Mouse (Mus musculus) kidney, embryonic 15.5 days (tissue): ENCODE results near the gene Grwd1. TPM values are rescaled to one million over a fixed set of nuclear protein-coding genes. Genes with fewer than 3 reads are reported as not detected.

ENCODE experiments used
- ATAC-seq: fragments of 200-750 bp; cut with Nextera tagmentation; replicated peaks from 2 replicates; pipeline ENCODE4 v1.8.0; 2017; ENCODE audit warnings: moderate TSS enrichment; ENCODE audit not compliant: low FRiP score
- H3K27ac ChIP-seq: fragments of 300-500 bp; sonication (generic); 2 replicates; pipeline ENCODE4 v1.5.1; 2015; ENCODE audit warnings: mild to moderate bottlenecking, inconsistent platforms
- H3K27me3 ChIP-seq: fragments of 300-500 bp; sonication (generic); 2 replicates; pipeline ENCODE4 v1.6.1; 2015; ENCODE audit warnings: inconsistent platforms
- H3K36me3 ChIP-seq: fragments of 300-500 bp; sonication (generic); 2 replicates; pipeline ENCODE4 v1.6.1; 2015; ENCODE audit warnings: inconsistent platforms
- H3K4me1 ChIP-seq: fragments of 300-500 bp; sonication (generic); 2 replicates; pipeline ENCODE4 v1.6.1; 2015; ENCODE audit warnings: inconsistent platforms
- H3K4me2 ChIP-seq: fragments of 300-500 bp; sonication (generic); 2 replicates; pipeline ENCODE4 v1.6.1; 2015; ENCODE audit warnings: moderate library complexity, mild to moderate bottlenecking, inconsistent platforms
- H3K4me3 ChIP-seq: fragments of 300-500 bp; sonication (generic); replicated peaks from 2 replicates; pipeline ENCODE4 v1.5.1; 2015; ENCODE audit warnings: mild to moderate bottlenecking, inconsistent platforms
- H3K9ac ChIP-seq: fragments of 300-500 bp; sonication (generic); 2 replicates; pipeline ENCODE4 v1.6.1; 2015; ENCODE audit warnings: mild to moderate bottlenecking, inconsistent platforms
- H3K9me3 ChIP-seq: fragments of 300-500 bp; sonication (generic); replicated peaks from 2 replicates; pipeline ENCODE4 v1.6.1; 2016; ENCODE audit warnings: inconsistent platforms
- WGBS: fragments of 180-500 bp; shearing (Covaris S2); methylation state at CpG from one replicate; pipeline ENCODE4 v1.1.7; 2015; ENCODE audit warnings: mixed read lengths; 5-methylcytosine and 5-hydroxymethylcytosine counted together
- polyA plus RNA-seq: library from polyadenylated mRNA; unstranded; fragments of >200 nt; fragmentation: Nextera tagmentation; extraction: Ambion mirVana; gene quantifications from 2 replicates; pipeline ENCODE4 v1.2.1, GENCODE M21; 2015

Grwd1 gene
- polyA plus RNA-seq, 1 experiment from 2014 or later, result 82.5 TPM

DNA sequence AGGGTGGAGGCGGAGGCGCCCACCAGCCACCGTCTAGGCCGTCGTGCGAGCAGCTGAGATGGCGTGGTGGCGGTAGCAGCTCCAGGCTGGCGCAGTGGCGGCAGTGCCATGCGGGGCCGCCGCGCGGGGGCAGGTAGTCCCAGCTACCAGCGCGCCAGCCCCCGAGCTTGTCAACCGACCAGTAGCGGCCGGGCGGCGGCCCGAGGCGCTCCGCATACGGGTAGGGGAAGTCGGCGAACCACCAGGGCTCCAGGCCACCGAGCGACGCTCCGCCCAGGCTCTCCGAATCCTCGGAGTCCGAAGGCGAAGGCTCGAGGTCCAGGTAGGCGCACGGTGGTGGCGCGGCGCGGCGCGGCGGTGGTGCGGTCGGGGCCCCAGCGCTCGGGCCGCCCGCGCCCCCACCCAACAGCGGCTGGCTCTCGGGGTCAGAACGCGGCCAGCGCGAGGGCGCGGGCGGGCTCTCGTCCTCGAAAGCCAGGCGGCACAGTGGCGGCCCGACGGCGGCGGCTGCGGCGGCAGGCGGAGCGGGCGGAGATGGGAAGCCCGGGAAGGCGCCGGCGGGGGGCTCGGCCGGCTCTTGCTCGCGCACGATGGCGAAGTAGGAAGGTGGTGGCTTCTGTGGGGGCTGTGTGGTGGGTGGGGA is 2.5 kb upstream of the Grwd1 start:
- ATAC-seq, result no peak; the same call in 1 of the 2 replicates
- Histone ChIP-seq H3K27me3 (peaks cover 53% of the 10 kb centered on the region), H3K4me3 (peak overlapping the region; percentile 42), H3K36me3 (peaks cover 14% of the 10 kb centered on the region), H3K9me3 (no peaks in the 10 kb centered on the region), H3K27ac (no peak overlapping the region), H3K9ac (peak overlapping the region; percentile 31; the same call in 1 of the 2 replicates), H3K4me1 (peaks cover 42% of the 10 kb centered on the region), H3K4me2 (peak overlapping the region; percentile 68)
- WGBS, result 2% methylated on average over 61 of the region's 86 CpGs

DNA sequence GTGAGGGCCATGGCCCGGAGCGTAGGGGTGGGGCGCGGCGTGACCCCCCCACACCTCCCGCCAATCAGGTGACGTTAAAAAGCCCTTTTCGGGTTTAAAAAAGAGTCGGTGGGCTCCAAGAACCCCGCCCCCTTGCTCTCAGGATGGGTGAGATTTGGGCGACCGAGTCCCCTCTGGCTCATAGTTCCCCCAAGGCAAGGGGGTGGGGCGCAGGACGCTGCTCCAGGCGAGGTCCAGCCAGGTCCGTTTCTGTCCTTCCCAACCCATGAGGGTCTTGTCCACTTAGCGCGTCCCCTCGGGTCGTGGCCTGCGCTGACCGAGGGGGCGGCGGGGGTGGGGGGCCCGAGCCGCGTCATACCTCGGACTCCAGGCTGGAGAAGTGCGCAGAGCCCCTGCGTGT is 1.7 kb upstream of the Grwd1 start:
- Histone ChIP-seq H3K9ac (no peak overlapping the region), H3K27me3 (peaks cover 53% of the 10 kb centered on the region), H3K9me3 (no peaks in the 10 kb centered on the region), H3K4me3 (peak overlapping the region; percentile 42), H3K36me3 (peaks cover 22% of the 10 kb centered on the region), H3K4me2 (peak overlapping the region; percentile 68), H3K4me1 (peaks cover 42% of the 10 kb centered on the region), H3K27ac (no peak overlapping the region)
- 11% methylated on average over 30 of the region's 30 CpGs for WGBS
- ATAC-seq, result no peak; the same call in 1 of the 2 replicates

DNA sequence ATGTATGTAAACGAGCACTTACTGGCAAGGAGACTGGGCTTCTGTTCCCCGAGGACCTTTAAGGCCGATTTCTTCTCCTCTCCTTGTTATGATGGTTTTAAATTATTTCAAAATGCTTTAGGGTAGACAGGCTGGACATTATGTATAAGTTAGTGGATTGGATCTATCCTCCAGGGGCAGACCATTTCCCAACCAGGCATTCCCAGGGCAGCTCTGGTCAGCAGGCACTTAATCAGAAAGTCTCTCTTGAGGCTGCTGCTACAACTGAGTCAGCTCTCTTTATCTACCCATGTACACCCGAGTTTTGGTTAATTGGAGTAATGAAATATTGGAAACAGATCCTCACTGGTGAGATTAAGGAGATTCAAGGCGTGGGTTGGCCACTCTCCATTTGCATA is 383 bp upstream of the Grwd1 start:
- Histone ChIP-seq H3K4me1 (peaks cover 42% of the 10 kb centered on the region), H3K27me3 (peaks cover 48% of the 10 kb centered on the region), H3K9me3 (no peaks in the 10 kb centered on the region), H3K4me2 (peak overlapping the region; percentile 83), H3K9ac (peak overlapping the region; percentile 78; the same call in 1 of the 2 replicates), H3K36me3 (peaks cover 35% of the 10 kb centered on the region), H3K27ac (peak overlapping the region; percentile 82; the same call in 1 of the 2 replicates), H3K4me3 (peak overlapping the region; percentile 95)
- 19% methylated on average over 5 of the region's 5 CpGs for WGBS
- ATAC-seq, result peak; percentile 14; the same call in 1 of the 2 replicates

DNA sequence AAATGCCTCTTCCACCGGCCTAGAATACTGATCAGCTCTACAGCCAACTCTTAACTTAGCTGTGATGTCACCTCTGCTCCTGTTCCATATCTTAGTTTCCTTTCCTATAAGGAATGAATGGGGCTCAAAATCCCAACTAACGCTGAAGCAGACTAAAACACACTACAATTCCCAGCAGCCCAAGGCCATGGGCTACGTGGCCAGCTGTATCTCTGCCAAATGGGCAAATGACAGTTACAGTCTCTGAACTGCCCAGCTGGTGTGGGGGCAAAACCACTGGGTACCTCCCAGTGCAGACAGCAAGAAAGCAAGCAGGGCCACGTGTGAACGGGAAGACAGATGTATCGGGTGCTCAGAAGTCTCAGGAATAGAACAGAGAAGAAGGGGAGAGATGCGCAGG is 4.1 kb downstream of the Grwd1 start:
- no peak for ATAC-seq
- peaks cover 17% of the 10 kb centered on the region for H3K4me1 ChIP-seq
- no peak overlapping the region for H3K9ac ChIP-seq
- peaks cover 6% of the 10 kb centered on the region for H3K27me3 ChIP-seq
- WGBS, result 92% methylated on average over 7 of the region's 7 CpGs
- no peak overlapping the region for H3K4me2 ChIP-seq
- no peak overlapping the region for H3K27ac ChIP-seq
- peaks cover 69% of the 10 kb centered on the region for H3K36me3 ChIP-seq
- H3K4me3 ChIP-seq, result no peak overlapping the region
- H3K9me3 ChIP-seq, result no peaks in the 10 kb centered on the region

DNA sequence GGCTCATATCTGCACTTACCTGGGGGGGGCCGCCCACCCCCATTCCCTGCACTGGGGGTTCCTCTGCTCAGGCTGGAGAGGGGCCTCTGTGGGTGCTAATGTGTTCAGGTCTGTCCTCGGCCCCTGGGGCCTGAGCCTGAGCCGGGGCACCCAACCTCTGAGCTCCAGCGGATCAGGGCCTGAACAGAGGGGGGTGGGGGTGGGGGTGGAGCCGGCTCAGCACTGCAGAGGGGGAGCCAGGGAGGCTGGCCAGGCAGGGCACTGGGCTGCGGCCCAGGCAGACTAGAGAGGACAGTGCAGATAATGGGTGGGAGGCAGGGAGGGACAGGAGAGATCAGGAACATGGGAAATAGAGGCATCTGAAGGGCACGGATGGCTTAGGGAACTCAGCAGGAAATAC is 6.1 kb downstream of the Grwd1 start, which contains the start of gene Kcnj14:
TSS of gene Kcnj14 (minus strand) at position 185 of the 400 bp plus-strand sequence.
- 0 out of 2 replicates have a peak, but pooled peaks have one; percentile 43 for ATAC-seq
- no peak within 1 kb of the TSS for H3K4me3 ChIP-seq
- H3K9ac ChIP-seq, result no peak within 1 kb of the TSS
- H3K36me3 ChIP-seq, result peaks cover 68% of the 10 kb centered on the region
- no peaks in the 10 kb centered on the region for H3K9me3 ChIP-seq
- H3K4me1 ChIP-seq, result peaks cover 8% of the 10 kb centered on the region
- H3K27me3 ChIP-seq, result peaks cover 2% of the 10 kb centered on the region; the same call in 1 of the 2 replicates
- no peak within 1 kb of the TSS for H3K4me2 ChIP-seq
- H3K27ac ChIP-seq, result no peak within 1 kb of the TSS
- WGBS, result 73% methylated on average over 7 of the region's 7 CpGs

DNA sequence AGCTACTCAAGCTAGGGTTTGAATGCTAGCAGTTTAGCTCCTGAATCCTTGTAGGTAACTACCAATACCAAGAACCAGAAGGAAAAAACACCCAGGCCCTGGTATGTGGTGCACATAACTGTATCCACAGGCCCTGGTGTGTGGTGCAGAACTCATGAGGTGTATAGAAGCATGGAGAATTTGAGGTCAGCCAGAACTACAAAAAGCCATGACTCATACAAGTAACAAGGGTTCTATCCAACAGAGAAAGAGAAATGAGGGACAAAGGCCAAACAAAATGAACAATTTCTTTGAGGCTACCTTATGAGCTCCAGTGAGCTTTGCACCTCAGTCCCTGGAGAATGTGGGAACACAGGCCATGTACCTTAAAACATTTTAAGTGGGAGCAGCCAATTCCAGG is 9.8 kb downstream of the Grwd1 start:
- Histone ChIP-seq H3K4me1 (peaks cover 5% of the 10 kb centered on the region; the same call in 1 of the 2 replicates), H3K9ac (no peak overlapping the region), H3K9me3 (no peaks in the 10 kb centered on the region), H3K27ac (no peak overlapping the region), H3K27me3 (peaks cover 2% of the 10 kb centered on the region; the same call in 1 of the 2 replicates), H3K36me3 (peaks cover 31% of the 10 kb centered on the region), H3K4me3 (no peak overlapping the region), H3K4me2 (no peak overlapping the region)
- ATAC-seq, result no peak

DNA sequence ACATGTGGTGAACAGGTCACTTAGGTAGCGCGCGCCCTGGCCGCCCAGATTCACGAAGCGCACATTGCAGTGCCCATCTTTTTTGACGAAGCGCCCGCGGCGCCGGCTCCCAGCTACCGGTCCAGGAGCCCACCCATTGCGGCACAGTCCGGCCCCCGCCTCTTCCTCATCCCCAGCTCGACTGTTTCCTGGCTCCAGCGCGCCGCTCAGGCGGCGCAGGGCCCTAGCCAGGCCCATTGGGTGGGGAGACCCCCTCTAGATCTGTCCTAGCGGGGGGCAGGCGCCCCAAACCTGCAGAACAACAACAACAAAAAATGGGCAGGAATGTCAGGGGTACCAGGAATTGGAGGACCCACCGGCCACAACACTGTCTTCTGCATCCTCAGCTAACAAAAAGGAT is 10.9 kb downstream of the Grwd1 start:
- no peaks in the 10 kb centered on the region for H3K9me3 ChIP-seq
- 9% methylated on average over 25 of the region's 25 CpGs for WGBS
- H3K9ac ChIP-seq, result no peak overlapping the region
- H3K4me1 ChIP-seq, result peaks cover 12% of the 10 kb centered on the region
- H3K36me3 ChIP-seq, result peaks cover 21% of the 10 kb centered on the region
- no peak overlapping the region for H3K27ac ChIP-seq
- ATAC-seq, result no peak; the same call in 1 of the 2 replicates
- peak overlapping the region; percentile 55 for H3K4me2 ChIP-seq
- peak overlapping the region; percentile 29 for H3K4me3 ChIP-seq
- H3K27me3 ChIP-seq, result peaks cover 2% of the 10 kb centered on the region; the same call in 1 of the 2 replicates

DNA sequence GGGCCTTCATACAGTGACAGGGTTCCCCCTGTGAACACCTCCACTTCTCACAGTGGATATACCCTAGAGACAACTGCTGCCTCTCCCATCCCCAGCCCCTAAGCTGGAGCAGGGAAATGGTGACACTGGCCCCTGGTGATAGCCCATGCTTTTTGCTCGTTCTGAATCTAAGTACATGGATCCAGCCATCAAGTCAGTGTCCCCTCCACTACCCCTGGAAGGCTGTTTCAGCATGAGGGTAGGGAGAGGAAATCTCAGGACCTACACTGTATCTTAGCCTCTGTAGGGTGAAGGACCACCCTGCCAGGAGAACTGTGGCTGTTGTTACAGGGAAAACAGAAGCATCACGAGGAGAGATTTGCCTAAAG is 14.8 kb downstream of the Grwd1 start:
- 52% methylated on average over 2 of the region's 2 CpGs for WGBS

DNA sequence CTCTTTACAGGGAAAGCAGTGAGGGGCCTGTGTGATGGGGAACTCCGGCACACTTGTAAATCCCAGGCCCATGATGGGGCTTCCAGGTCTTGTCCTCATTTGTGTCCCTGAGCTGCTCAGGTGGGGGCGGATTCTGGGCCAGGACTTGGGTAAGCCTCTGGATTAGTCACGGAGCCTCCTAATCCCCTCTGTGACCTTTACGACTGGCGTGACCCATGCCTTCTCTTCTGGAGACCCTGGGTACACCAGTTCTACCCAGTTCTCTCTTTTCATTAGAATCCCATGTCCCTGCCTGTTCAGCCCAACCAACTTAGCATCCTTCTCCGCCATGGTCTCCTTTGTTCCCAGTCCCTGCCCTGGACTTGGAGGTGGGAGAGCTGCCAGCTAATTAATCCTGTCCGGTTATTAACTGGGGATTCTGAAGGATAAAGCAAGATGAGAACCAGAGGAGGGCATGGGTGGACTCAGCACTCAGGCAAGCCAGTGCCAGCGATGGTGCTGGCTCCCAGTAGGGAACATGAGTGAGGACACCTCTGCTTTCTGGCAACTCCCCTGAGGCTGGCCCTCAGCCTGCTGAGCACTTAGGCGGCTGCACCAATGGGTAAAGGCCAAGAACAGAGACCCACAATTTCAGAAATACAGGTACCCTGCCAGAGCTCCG is 15.3 kb downstream of the Grwd1 start:
- 0 out of 2 replicates have a peak overlapping the region, but pooled peaks have one; percentile 7 for H3K27ac ChIP-seq
- H3K27me3 ChIP-seq, result peaks cover 2% of the 10 kb centered on the region; the same call in 1 of the 2 replicates
- peak overlapping the region; percentile 63 for H3K4me2 ChIP-seq
- H3K4me1 ChIP-seq, result peaks cover 31% of the 10 kb centered on the region
- H3K9ac ChIP-seq, result peak overlapping the region; percentile 14; the same call in 1 of the 2 replicates
- ATAC-seq, result no peak
- H3K9me3 ChIP-seq, result no peaks in the 10 kb centered on the region
- WGBS, result 60% methylated on average over 10 of the region's 10 CpGs
- H3K36me3 ChIP-seq, result peaks cover 27% of the 10 kb centered on the region
- H3K4me3 ChIP-seq, result peak overlapping the region; percentile 86; the same call in 1 of the 2 replicates

More for the DNA sequence above, 14.8 kb downstream of the Grwd1 start:
- no peaks in the 10 kb centered on the region for H3K9me3 ChIP-seq
- H3K4me2 ChIP-seq, result no peak overlapping the region
- H3K27ac ChIP-seq, result no peak overlapping the region
- H3K36me3 ChIP-seq, result peaks cover 22% of the 10 kb centered on the region
- no peak for ATAC-seq
- no peak overlapping the region for H3K9ac ChIP-seq
- peaks cover 2% of the 10 kb centered on the region; the same call in 1 of the 2 replicates for H3K27me3 ChIP-seq
- H3K4me3 ChIP-seq, result no peak overlapping the region
- H3K4me1 ChIP-seq, result peaks cover 31% of the 10 kb centered on the region

DNA sequence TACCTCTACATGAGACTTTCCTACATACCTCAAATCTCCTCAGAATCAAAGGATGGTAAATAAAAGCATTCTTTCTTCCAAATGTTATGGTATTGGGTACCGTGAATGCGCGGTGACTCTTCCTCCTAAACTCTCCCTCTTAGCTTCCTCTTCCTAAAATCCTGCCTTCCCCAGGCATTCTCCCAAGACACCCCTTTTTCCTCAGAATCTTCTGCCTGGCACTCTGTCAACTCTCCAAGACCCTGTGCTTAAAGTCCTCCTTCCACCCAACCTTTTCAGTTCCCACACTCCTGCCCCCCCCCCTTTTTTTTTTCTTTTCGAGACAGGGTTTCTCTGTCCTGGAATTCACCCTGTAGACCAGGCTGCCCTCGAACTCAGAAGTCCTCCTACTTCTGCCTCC is 15.9 kb downstream of the Grwd1 start:
- H3K4me1 ChIP-seq, result peaks cover 29% of the 10 kb centered on the region
- peak overlapping the region; percentile 14; the same call in 1 of the 2 replicates for H3K9ac ChIP-seq
- H3K27me3 ChIP-seq, result peaks cover under 1% of the 10 kb centered on the region; the same call in 1 of the 2 replicates
- H3K4me3 ChIP-seq, result peak overlapping the region; percentile 86
- 0 out of 2 replicates have a peak overlapping the region, but pooled peaks have one; percentile 7 for H3K27ac ChIP-seq
- H3K36me3 ChIP-seq, result peaks cover 33% of the 10 kb centered on the region
- 8% methylated on average over 5 of the region's 5 CpGs for WGBS
- H3K4me2 ChIP-seq, result peak overlapping the region; percentile 63
- H3K9me3 ChIP-seq, result no peaks in the 10 kb centered on the region
- ATAC-seq, result no peak

DNA sequence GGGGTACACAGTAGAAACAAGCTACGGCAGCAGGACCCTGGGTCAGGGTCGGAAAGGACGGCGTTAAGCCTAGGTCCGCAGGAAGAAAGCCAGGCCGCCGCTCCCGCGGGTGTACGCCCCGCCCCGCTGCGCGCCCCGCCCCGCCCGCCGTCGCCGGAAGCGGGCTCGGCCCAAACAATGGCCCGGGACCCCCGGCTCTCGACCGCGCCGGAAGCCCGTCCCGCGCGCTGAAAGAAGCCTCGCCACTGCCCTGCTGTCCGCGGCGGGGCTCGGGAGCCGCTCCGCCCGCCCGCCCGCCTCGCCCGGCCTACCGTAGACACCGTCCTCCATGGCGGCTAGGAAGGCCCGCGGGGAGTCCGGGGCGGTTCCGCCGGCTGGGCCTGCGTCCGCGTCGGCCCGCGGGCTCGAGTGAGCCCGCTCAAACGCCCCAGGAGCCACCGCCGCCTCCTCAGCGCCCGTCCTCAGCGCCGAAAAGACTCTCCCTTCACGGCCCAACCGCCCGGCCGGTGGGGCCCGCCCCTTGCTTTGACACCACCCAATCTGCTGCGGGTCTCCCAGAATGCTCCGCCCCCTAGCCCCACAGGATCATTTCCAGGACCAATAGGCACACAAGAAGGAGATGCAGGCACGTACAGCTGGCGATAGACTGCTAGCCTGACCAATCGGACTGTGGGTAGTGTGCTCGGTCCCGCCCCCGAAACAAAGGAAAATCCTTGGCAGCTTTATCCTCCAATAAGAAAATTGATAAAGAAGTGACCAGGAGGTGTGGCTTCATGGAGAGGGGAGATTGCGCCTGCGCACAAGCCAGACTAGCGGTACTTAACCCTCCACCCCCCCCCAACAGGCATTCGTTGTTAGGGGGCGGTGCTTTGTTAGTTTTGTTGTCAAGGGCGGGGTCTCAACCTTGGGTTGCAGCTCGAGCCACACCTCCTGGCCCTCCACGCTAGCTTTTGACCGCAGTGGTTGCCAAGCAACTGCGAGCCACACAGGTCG is 16.7 kb downstream of the Grwd1 start, which contains the start of gene Cyth2:
TSS of gene Cyth2 (minus strand) at position 795 of the 993 bp plus-strand sequence.
- H3K9ac ChIP-seq, result peak within 1 kb of the TSS; percentile 98
- peak within 1 kb of the TSS; percentile 86 for H3K4me3 ChIP-seq
- under 1% methylated on average over 61 of the region's 92 CpGs for WGBS
- no peaks in the 10 kb centered on the region for H3K9me3 ChIP-seq
- H3K4me1 ChIP-seq, result peaks cover 26% of the 10 kb centered on the region
- H3K4me2 ChIP-seq, result peak within 1 kb of the TSS; percentile 76
- no peaks in the 10 kb centered on the region for H3K27me3 ChIP-seq
- ATAC-seq, result peak; percentile 99
- H3K36me3 ChIP-seq, result peaks cover 41% of the 10 kb centered on the region
- peak within 1 kb of the TSS; percentile 100 for H3K27ac ChIP-seq
